Mouse (Mus musculus): ENCODE measurements around the gene Thra. TPM values are rescaled to one million over a fixed set of nuclear protein-coding genes. Genes with fewer than 3 reads are reported as not detected.

Gene Thra
- polyA plus RNA-seq, 1 experiment from 2014 or later: 36.3 TPM

DNA sequence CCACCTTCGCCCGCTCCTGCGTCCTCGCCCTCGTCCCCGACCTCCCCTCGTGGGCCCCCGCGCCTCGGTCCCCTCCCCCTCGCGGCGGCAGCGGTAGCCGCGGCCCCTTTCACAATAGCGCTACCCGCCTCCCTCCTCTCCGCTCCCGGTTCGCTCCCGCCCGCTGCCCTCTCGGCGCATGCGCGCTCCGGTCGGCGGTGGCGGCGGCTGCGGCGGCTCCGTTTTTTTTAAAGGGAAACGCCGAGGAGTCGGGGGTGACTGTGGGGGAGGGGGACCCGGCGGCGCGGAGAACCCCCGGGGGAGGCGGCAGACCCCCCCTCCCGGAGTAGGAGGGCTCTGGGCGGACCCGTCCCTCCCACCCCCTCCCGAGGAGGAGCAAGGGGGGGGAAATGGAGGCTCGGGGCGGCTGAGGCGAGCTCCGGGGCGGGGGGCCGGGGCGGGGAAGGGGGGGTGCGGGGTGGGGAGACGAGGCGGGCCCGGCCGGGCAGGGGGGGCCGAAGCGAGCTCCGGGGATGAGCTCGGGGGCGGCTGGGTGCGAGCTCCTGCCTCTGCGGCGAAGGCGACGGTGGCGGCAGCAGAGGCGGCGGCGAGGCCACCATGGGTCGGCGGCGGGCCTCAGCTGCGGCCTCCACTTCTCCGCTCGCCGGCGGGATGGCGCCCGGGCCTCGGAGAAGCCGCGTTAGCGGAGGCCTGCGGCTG, 54.7 kb downstream of the Thra start, which contains the start of gene Msl1:
Gene Msl1, plus strand, starts transcription at position 502 of the 699 bp plus-strand sequence.
- H3K4me1 ChIP-seq (replicated peaks; ENCODE audit: control insufficient read depth, insufficient read depth, low read length): peaks cover 27% of the 10 kb centered on the region
- H3K4me3 ChIP-seq (ENCODE audit: low read length): peak within 1 kb of the TSS; percentile 98
- H3K27me3 ChIP-seq (ENCODE audit: control insufficient read depth, insufficient read depth, low read depth, low read length): no peaks in the 10 kb centered on the region
- peak; percentile 77 for ATAC-seq (ENCODE audit: low read depth)
- H3K4me2 ChIP-seq (ENCODE audit: low read depth, low read length): peak within 1 kb of the TSS; percentile 60
- under 1% methylated on average over 48 of the region's 89 CpGs for WGBS
- peaks cover 11% of the 10 kb centered on the region for H3K36me3 ChIP-seq (ENCODE audit: control insufficient read depth, insufficient read depth, low read length)
- peak within 1 kb of the TSS; percentile 100 for H3K27ac ChIP-seq (ENCODE audit: low read length)
- peak within 1 kb of the TSS; percentile 98 for H3K9ac ChIP-seq (ENCODE audit: low read length)
- no peaks in the 10 kb centered on the region for H3K9me3 ChIP-seq (ENCODE audit: control insufficient read depth, low read length)

DNA sequence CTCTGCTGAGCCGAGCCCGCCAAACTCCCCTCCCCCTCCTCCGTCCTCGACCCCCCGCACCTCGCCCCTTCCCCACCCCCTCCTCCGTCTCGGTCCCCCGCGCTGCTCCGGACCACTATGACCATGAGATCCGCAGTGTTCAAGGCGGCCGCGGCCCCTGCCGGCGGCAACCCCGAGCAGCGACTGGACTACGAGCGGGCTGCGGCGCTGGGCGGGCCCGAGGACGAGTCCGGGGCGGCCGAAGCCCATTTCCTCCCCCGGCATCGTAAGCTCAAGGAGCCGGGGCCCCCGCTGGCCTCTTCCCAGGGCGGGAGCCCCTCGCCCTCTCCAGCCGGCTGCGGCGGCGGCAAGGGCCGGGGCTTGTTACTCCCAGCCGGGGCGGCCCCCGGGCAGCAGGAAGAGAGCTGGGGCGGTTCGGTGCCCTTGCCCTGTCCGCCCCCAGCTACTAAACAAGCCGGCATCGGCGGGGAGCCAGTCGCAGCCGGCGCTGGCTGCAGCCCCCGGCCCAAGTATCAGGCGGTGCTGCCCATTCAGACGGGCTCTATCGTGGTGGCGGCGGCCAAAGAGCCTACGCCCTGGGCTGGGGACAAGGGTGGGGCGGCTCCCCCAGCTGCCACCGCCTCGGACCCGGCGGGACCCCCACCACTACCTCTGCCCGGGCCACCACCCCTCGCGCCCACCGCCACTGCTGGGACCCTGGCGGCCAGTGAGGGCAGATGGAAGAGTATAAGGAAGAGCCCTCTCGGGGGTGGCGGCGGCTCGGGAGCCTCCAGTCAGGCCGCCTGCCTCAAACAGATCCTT, 55.5 kb downstream of the Thra start:
- Histone ChIP-seq H3K9me3 (ENCODE audit: control insufficient read depth, low read length) (no peaks in the 10 kb centered on the region), H3K4me2 (ENCODE audit: low read depth, low read length) (peak overlapping the region; percentile 60), H3K4me3 (ENCODE audit: low read length) (peak overlapping the region; percentile 98), H3K9ac (ENCODE audit: low read length) (peak overlapping the region; percentile 98), H3K4me1 (replicated peaks; ENCODE audit: control insufficient read depth, insufficient read depth, low read length) (peaks cover 27% of the 10 kb centered on the region), H3K36me3 (ENCODE audit: control insufficient read depth, insufficient read depth, low read length) (peaks cover 16% of the 10 kb centered on the region), H3K27ac (ENCODE audit: low read length) (peak overlapping the region; percentile 100), H3K27me3 (ENCODE audit: control insufficient read depth, insufficient read depth, low read depth, low read length) (no peaks in the 10 kb centered on the region)
- peak; percentile 49 for ATAC-seq (ENCODE audit: low read depth)
- under 1% methylated on average over 52 of the region's 74 CpGs for whole genome bisulfite sequencing

DNA sequence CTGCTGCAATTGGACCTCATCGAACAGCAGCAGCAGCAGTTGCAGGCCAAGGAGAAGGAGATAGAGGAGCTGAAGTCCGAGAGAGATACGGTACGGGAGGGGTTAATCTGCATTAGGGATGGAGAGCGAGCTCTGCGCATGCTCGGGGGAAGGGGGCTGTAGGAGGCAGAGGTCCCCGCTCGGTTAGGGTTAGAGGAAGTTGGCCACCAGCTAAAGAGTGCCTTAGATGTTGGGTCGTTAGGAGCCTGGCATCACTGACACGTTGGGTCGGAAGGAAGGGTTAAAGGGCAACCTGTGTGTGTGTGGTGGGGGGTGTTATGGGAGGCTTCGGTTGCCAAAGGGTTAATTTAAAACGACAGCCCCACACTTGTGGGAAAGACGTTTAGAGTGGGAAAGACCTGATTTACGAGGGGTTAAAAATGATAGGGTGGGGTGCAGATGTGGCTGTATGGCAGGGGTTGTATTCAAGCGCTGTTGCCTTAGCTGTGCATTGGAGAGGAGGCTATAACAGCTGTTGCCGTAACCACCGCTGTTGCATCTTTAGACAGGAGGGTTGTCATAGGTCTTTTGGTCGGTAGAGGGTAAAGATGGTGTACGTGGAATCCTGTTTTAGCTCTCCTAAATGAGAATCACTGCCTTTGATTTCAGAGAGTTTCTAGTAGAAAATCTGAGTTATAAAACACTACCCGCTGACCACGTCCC, 56.2 kb downstream of the Thra start:
- no peaks in the 10 kb centered on the region for H3K27me3 ChIP-seq (ENCODE audit: control insufficient read depth, insufficient read depth, low read depth, low read length)
- peak overlapping the region; percentile 98 for H3K9ac ChIP-seq (ENCODE audit: low read length)
- ATAC-seq (ENCODE audit: low read depth): peak; percentile 32
- peak overlapping the region; percentile 98 for H3K4me3 ChIP-seq (ENCODE audit: low read length)
- peak overlapping the region; percentile 100 for H3K27ac ChIP-seq (ENCODE audit: low read length)
- H3K36me3 ChIP-seq (ENCODE audit: control insufficient read depth, insufficient read depth, low read length): peaks cover 19% of the 10 kb centered on the region
- peak overlapping the region; percentile 60 for H3K4me2 ChIP-seq (ENCODE audit: low read depth, low read length)
- 1% methylated on average over 23 of the region's 23 CpGs for WGBS
- H3K9me3 ChIP-seq (ENCODE audit: control insufficient read depth, low read length): no peaks in the 10 kb centered on the region
- peaks cover 27% of the 10 kb centered on the region for H3K4me1 ChIP-seq (replicated peaks; ENCODE audit: control insufficient read depth, insufficient read depth, low read length)

DNA sequence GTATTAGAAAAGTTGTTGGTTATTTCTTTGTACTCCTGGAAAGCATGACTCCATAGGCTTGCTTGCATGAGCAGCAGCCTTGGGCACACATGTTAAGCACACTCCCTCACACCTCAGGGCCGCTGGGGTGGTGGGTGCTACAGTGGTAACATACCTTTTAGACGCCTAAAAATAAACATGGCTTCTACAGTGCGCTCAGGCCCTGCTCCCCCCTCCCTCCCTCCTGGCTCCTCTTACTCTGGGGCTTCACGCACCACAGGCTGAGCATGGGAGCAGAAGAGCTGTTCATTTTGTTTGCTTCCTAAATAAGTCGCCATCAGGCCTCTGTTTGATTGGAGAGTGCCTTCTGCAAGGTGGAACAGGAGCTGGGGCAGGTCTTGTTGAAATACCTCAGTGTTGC, 56.9 kb downstream of the Thra start:
- H3K9ac ChIP-seq (ENCODE audit: low read length): peak overlapping the region; percentile 98
- no peaks in the 10 kb centered on the region for H3K27me3 ChIP-seq (ENCODE audit: control insufficient read depth, insufficient read depth, low read depth, low read length)
- H3K4me3 ChIP-seq (ENCODE audit: low read length): peak overlapping the region; percentile 98
- no peaks in the 10 kb centered on the region for H3K9me3 ChIP-seq (ENCODE audit: control insufficient read depth, low read length)
- H3K36me3 ChIP-seq (ENCODE audit: control insufficient read depth, insufficient read depth, low read length): peaks cover 21% of the 10 kb centered on the region
- H3K4me1 ChIP-seq (replicated peaks; ENCODE audit: control insufficient read depth, insufficient read depth, low read length): peaks cover 26% of the 10 kb centered on the region
- H3K4me2 ChIP-seq (ENCODE audit: low read depth, low read length): peak overlapping the region; percentile 60
- peak overlapping the region; percentile 4; the same call in 1 of the 2 replicates for H3K27ac ChIP-seq (ENCODE audit: low read length)
- WGBS: under 1% methylated on average over 5 of the region's 5 CpGs
- no peak for ATAC-seq (ENCODE audit: low read depth)

DNA sequence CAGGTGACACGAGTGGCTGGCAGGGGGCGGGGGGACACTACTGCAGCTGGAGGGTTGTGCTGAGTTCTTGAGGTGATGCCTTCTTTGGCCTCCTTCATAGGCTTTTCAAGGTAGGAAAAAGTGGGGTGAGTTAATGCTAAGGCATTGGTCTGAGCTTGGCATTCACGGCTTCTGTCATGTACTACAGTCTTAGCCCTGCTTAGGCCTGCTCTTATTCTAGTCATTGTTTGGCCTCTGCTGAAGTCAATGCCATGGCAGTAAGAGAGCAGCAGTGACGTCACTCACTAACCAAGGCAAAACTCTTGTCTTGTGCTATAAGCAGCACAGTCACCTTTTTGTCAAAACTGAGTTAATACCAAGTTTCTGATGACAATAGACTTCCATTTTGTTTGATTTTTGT, 57.5 kb downstream of the Thra start:
- Histone ChIP-seq H3K27me3 (ENCODE audit: control insufficient read depth, insufficient read depth, low read depth, low read length) (no peaks in the 10 kb centered on the region), H3K4me1 (replicated peaks; ENCODE audit: control insufficient read depth, insufficient read depth, low read length) (peaks cover 22% of the 10 kb centered on the region), H3K27ac (ENCODE audit: low read length) (no peak overlapping the region; the same call in 1 of the 2 replicates), H3K4me3 (ENCODE audit: low read length) (peak overlapping the region; percentile 98), H3K4me2 (ENCODE audit: low read depth, low read length) (peak overlapping the region; percentile 60), H3K36me3 (ENCODE audit: control insufficient read depth, insufficient read depth, low read length) (peaks cover 25% of the 10 kb centered on the region), H3K9ac (ENCODE audit: low read length) (peak overlapping the region; percentile 98), H3K9me3 (ENCODE audit: control insufficient read depth, low read length) (no peaks in the 10 kb centered on the region)
- WGBS: 31% methylated on average over 4 of the region's 4 CpGs
- no peak for ATAC-seq (ENCODE audit: low read depth)

GRCm38 (mm10) chr11:98804605-98805004, 64.2 kb downstream of the Thra start, which contains the start of gene Casc3:
TSS of gene Casc3 (plus strand) at chr11:98804905.
- Histone ChIP-seq H3K27me3 (ENCODE audit: control insufficient read depth, insufficient read depth, low read depth, low read length) (no peaks in the 10 kb centered on the region), H3K9me3 (ENCODE audit: control insufficient read depth, low read length) (no peaks in the 10 kb centered on the region), H3K27ac (ENCODE audit: low read length) (no peak within 1 kb of the TSS), H3K9ac (ENCODE audit: low read length) (no peak within 1 kb of the TSS), H3K4me2 (ENCODE audit: low read depth, low read length) (no peak within 1 kb of the TSS), H3K36me3 (ENCODE audit: control insufficient read depth, insufficient read depth, low read length) (peaks cover 50% of the 10 kb centered on the region), H3K4me3 (ENCODE audit: low read length) (no peak within 1 kb of the TSS), H3K4me1 (replicated peaks; ENCODE audit: control insufficient read depth, insufficient read depth, low read length) (peaks cover 6% of the 10 kb centered on the region; the same call in 1 of the 2 replicates)
- 92% methylated on average over 5 of the region's 5 CpGs for WGBS
- ATAC-seq (ENCODE audit: low read depth): no peak

DNA sequence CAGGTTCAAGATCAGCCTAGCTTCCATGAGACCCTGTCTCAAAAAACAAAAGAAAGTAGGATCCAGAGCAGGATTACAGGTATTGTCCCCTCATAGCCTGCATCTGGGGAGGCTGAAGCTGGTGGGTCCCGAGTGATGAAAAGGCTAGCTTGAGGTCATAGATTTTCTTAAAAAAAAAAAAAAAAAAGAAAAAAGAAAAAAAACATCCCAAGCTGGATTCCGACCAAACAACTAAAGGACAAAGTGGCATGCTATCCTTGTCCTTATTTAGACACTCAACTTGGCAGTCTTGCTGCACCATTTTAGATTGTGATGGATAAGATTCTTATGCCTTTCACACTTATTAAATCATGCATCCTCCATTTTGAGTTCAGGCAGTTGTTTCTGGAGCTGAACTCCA, 68.0 kb downstream of the Thra start:
- no peak overlapping the region for H3K4me3 ChIP-seq (ENCODE audit: low read length)
- H3K27me3 ChIP-seq (ENCODE audit: control insufficient read depth, insufficient read depth, low read depth, low read length): no peaks in the 10 kb centered on the region
- no peak overlapping the region for H3K4me2 ChIP-seq (ENCODE audit: low read depth, low read length)
- WGBS: 54% methylated on average over 2 of the region's 2 CpGs
- H3K9me3 ChIP-seq (ENCODE audit: control insufficient read depth, low read length): no peaks in the 10 kb centered on the region
- ATAC-seq (ENCODE audit: low read depth): no peak
- H3K4me1 ChIP-seq (replicated peaks; ENCODE audit: control insufficient read depth, insufficient read depth, low read length): peaks cover 11% of the 10 kb centered on the region
- H3K36me3 ChIP-seq (ENCODE audit: control insufficient read depth, insufficient read depth, low read length): peaks cover 36% of the 10 kb centered on the region
- H3K9ac ChIP-seq (ENCODE audit: low read length): no peak overlapping the region
- H3K27ac ChIP-seq (ENCODE audit: low read length): peak overlapping the region; percentile 21; the same call in 1 of the 2 replicates

- peak overlapping the region; percentile 98 for H3K27ac ChIP-seq (ENCODE audit: low read length)
- H3K36me3 ChIP-seq (ENCODE audit: control insufficient read depth, insufficient read depth, low read length): peaks cover 32% of the 10 kb centered on the region
- WGBS: under 1% methylated on average over 82 of the region's 84 CpGs
- peak overlapping the region; percentile 87 for H3K4me3 ChIP-seq (ENCODE audit: low read length)
- ATAC-seq (ENCODE audit: low read depth): peak; percentile 99
- peak overlapping the region; percentile 86 for H3K4me2 ChIP-seq (ENCODE audit: low read depth, low read length)
- peaks cover 11% of the 10 kb centered on the region for H3K4me1 ChIP-seq (replicated peaks; ENCODE audit: control insufficient read depth, insufficient read depth, low read length)
- no peaks in the 10 kb centered on the region for H3K27me3 ChIP-seq (ENCODE audit: control insufficient read depth, insufficient read depth, low read depth, low read length)
- H3K9ac ChIP-seq (ENCODE audit: low read length): peak overlapping the region; percentile 95
- H3K9me3 ChIP-seq (ENCODE audit: control insufficient read depth, low read length): no peaks in the 10 kb centered on the region
Observed at GRCm38 (mm10) chr11:98809457-98810290, 69.2 kb downstream of the Thra start.
